Mouse (Mus musculus) hindbrain, postnatal 0 days (tissue): ENCODE measurements at regions not wholly inside any gene's neighbourhood (a gene's known extent, or its start where the extent isn't known, plus 50 kb on each side); places are given as distances from the start of the nearest gene placed in this dataset.

Source experiments
- ATAC-seq: fragments of 200-750 bp; cut with Nextera tagmentation; 2 replicates; pipeline ENCODE4 v1.8.0; 2017; ENCODE audit warnings: mild to moderate bottlenecking, moderate TSS enrichment, moderate library complexity
- DNase-seq: peaks from one replicate; pipeline ENCODE4 v3.0.0-alpha.2; 2015; ENCODE audit warnings: low spot score
- H3K27ac ChIP-seq: fragments of 300-500 bp; sonication (generic); 2 replicates; pipeline ENCODE4 v1.5.1; 2014; ENCODE audit warnings: mild to moderate bottlenecking
- H3K27me3 ChIP-seq: fragments of 300-500 bp; sonication (generic); 2 replicates; pipeline ENCODE4 v1.6.1; 2014; ENCODE audit warnings: low read length, mixed read lengths; ENCODE audit not compliant: insufficient read depth
- H3K36me3 ChIP-seq: fragments of 300-500 bp; sonication (generic); 2 replicates; pipeline ENCODE4 v1.6.1; 2014; ENCODE audit warnings: low read length, mixed read lengths; ENCODE audit not compliant: insufficient read depth
- H3K4me1 ChIP-seq: fragments of 300-500 bp; sonication (generic); 2 replicates; pipeline ENCODE4 v1.6.1; 2014; ENCODE audit warnings: antibody characterized with exemption, low read length, mixed read lengths; ENCODE audit not compliant: insufficient read depth
- H3K4me2 ChIP-seq: fragments of 300-500 bp; sonication (generic); 2 replicates; pipeline ENCODE4 v1.6.1; 2014; ENCODE audit warnings: low read depth, mild to moderate bottlenecking, low read length, moderate library complexity, mixed read lengths
- H3K4me3 ChIP-seq: fragments of 300-500 bp; sonication (generic); 2 replicates; pipeline ENCODE4 v1.5.1; 2014; ENCODE audit warnings: low read length
- H3K9ac ChIP-seq: fragments of 300-500 bp; sonication (generic); replicated peaks from 2 replicates; pipeline ENCODE4 v1.6.1; 2014; ENCODE audit warnings: mild to moderate bottlenecking, low read length, moderate library complexity, mixed read lengths
- H3K9me3 ChIP-seq: fragments of 300-500 bp; sonication (generic); 2 replicates; pipeline ENCODE4 v1.6.1; 2016; ENCODE audit warnings: low read length, mixed read lengths
- CTCF ChIP-seq: IDR thresholded peaks from 2 replicates; pipeline ENCODE4 v1.5.1; 2016; ENCODE audit warnings: antibody characterized with exemption, control low read depth, low read depth
- WGBS: fragments of 180-500 bp; shearing (Covaris S2); extraction: QIAGEN DNeasy Blood & Tissue Kit; methylation state at CpG from one replicate; pipeline ENCODE4 v1.1.7; 2014; 5-methylcytosine and 5-hydroxymethylcytosine counted together

- no peaks in the 10 kb centered on the region for H3K4me1 ChIP-seq
- H3K9me3 ChIP-seq, result no peaks in the 10 kb centered on the region
- DNase-seq, result no peak
- ATAC-seq, result no peak
- no peak for TF ChIP-seq CTCF
- no peaks in the 10 kb centered on the region for H3K27me3 ChIP-seq
- H3K9ac ChIP-seq, result no peak overlapping the region
- no peak overlapping the region for H3K4me2 ChIP-seq
- 78% methylated on average over 2 of the region's 2 CpGs for WGBS
- H3K36me3 ChIP-seq, result no peaks in the 10 kb centered on the region
- H3K4me3 ChIP-seq, result no peak overlapping the region
- no peak overlapping the region for H3K27ac ChIP-seq
Measured at GRCm38 (mm10) chr16:86325406-86325805, 423.8 kb upstream of the Adamts5 start.

- DNase-seq, result no peak
- Histone ChIP-seq H3K4me2 (no peak overlapping the region), H3K9me3 (no peaks in the 10 kb centered on the region), H3K9ac (no peak overlapping the region), H3K27me3 (no peaks in the 10 kb centered on the region), H3K27ac (no peak overlapping the region), H3K36me3 (no peaks in the 10 kb centered on the region), H3K4me1 (no peaks in the 10 kb centered on the region), H3K4me3 (no peak overlapping the region)
- WGBS, result 77% methylated on average over 2 of the region's 2 CpGs
- ATAC-seq, result no peak
- no peak for TF ChIP-seq CTCF
Measured at GRCm38 (mm10) chr16:86318898-86319297, 417.3 kb upstream of the Adamts5 start.

- H3K27me3 ChIP-seq, result no peaks in the 10 kb centered on the region
- H3K36me3 ChIP-seq, result no peaks in the 10 kb centered on the region
- no peak overlapping the region for H3K4me3 ChIP-seq
- H3K27ac ChIP-seq, result no peak overlapping the region
- WGBS, result 62% methylated on average over 2 of the region's 2 CpGs
- DNase-seq (no peak), ATAC-seq (no peak)
- no peak overlapping the region for H3K9ac ChIP-seq
- no peaks in the 10 kb centered on the region for H3K9me3 ChIP-seq
- H3K4me2 ChIP-seq, result no peak overlapping the region
- no peaks in the 10 kb centered on the region for H3K4me1 ChIP-seq
- no peak for TF ChIP-seq CTCF
Measured at GRCm38 (mm10) chr16:86309696-86310095, 408.1 kb upstream of the Adamts5 start.

- Histone ChIP-seq H3K27me3 (no peaks in the 10 kb centered on the region), H3K9ac (no peak overlapping the region), H3K4me2 (no peak overlapping the region), H3K4me1 (no peaks in the 10 kb centered on the region), H3K36me3 (no peaks in the 10 kb centered on the region), H3K27ac (no peak overlapping the region), H3K4me3 (no peak overlapping the region), H3K9me3 (no peaks in the 10 kb centered on the region)
- 88% methylated on average over 2 of the region's 2 CpGs for WGBS
- TF ChIP-seq CTCF, result no peak
- DNase-seq (no peak), ATAC-seq (no peak)
Measured at GRCm38 (mm10) chr16:86303869-86304268, 402.2 kb upstream of the Adamts5 start.

GRCm38 (mm10) chr16:86302451-86303145 is 401.0 kb upstream of the Adamts5 start:
- DNase-seq (peak; percentile 23), ATAC-seq (no peak)
- no peaks in the 10 kb centered on the region for H3K9me3 ChIP-seq
- no peaks in the 10 kb centered on the region for H3K27me3 ChIP-seq
- no peak overlapping the region for H3K27ac ChIP-seq
- TF ChIP-seq CTCF, result peak; percentile 61
- WGBS, result 70% methylated on average over 3 of the region's 3 CpGs
- no peak overlapping the region for H3K4me3 ChIP-seq
- H3K9ac ChIP-seq, result no peak overlapping the region
- H3K4me2 ChIP-seq, result no peak overlapping the region
- no peaks in the 10 kb centered on the region for H3K36me3 ChIP-seq
- H3K4me1 ChIP-seq, result no peaks in the 10 kb centered on the region

- TF ChIP-seq CTCF, result no peak
- Histone ChIP-seq H3K4me1 (no peaks in the 10 kb centered on the region), H3K27ac (no peak overlapping the region), H3K4me2 (no peak overlapping the region), H3K9me3 (no peaks in the 10 kb centered on the region), H3K9ac (no peak overlapping the region), H3K27me3 (no peaks in the 10 kb centered on the region), H3K36me3 (no peaks in the 10 kb centered on the region), H3K4me3 (no peak overlapping the region)
- ATAC-seq, result no peak
- 80% methylated on average over 2 of the region's 2 CpGs for WGBS
- DNase-seq, result no peak
Measured at GRCm38 (mm10) chr16:86294436-86294835, 392.8 kb upstream of the Adamts5 start.

- TF ChIP-seq CTCF, result no peak
- DNase-seq, result no peak
- no peaks in the 10 kb centered on the region for H3K9me3 ChIP-seq
Measured at GRCm38 (mm10) chr16:86281326-86281725, 379.7 kb upstream of the Adamts5 start.

More at GRCm38 (mm10) chr16:86281326-86281725, 379.7 kb upstream of the Adamts5 start:
- no peaks in the 10 kb centered on the region for H3K4me1 ChIP-seq
- no peak overlapping the region for H3K9ac ChIP-seq
- ATAC-seq, result no peak
- 89% methylated on average over 2 of the region's 2 CpGs for WGBS
- no peak overlapping the region for H3K4me2 ChIP-seq
- H3K27ac ChIP-seq, result no peak overlapping the region
- no peak overlapping the region for H3K4me3 ChIP-seq
- H3K36me3 ChIP-seq, result no peaks in the 10 kb centered on the region
- H3K27me3 ChIP-seq, result no peaks in the 10 kb centered on the region
